Mouse (Mus musculus) hindlimb bud, embryonic 11.5 days (tissue): ENCODE measurements at regions not wholly inside any gene's neighbourhood (a gene's known extent, or its start where the extent isn't known, plus 50 kb on each side); places are given as distances from the start of the nearest gene placed in this dataset.

ENCODE experiments used
- DNase-seq: peaks from one replicate; pipeline ENCODE4 v3.0.0-alpha.2; 2012; ENCODE audit warnings: low read depth, low spot score; ENCODE audit errors: extremely low spot score

DNA sequence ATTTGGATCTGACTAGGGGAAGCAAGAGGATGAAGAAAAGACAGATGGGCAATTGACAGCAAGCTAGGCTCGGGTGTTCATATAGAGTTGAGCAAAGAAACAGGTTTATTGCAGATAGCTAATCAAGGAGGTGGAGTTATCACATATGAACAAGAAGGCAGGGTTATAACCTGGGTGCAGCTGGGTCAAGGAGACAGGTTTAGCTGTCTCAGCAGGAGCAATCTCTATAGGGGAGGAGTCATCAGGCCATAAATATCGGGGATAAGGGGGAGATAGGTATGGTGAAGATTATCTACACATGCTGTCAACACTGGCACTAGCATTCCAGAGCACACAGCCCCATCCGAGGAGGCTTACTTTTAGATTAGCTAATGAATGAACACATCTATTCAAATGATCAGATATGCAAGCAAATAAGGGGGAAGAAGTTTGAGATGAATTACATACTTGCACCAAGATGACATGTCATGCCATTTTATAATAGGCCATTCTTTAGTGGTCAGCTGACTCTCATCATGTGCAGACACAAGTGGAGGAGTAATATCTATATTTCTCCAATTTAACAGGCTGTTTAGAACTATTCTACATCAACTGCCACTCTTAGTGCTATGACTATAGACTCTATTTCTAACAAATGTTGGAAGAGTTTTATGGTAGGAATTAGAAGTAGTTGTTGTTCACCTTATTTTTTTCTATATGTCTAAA is 76.9 kb downstream of the Lhx9 start:
- DNase-seq = no peak

DNA sequence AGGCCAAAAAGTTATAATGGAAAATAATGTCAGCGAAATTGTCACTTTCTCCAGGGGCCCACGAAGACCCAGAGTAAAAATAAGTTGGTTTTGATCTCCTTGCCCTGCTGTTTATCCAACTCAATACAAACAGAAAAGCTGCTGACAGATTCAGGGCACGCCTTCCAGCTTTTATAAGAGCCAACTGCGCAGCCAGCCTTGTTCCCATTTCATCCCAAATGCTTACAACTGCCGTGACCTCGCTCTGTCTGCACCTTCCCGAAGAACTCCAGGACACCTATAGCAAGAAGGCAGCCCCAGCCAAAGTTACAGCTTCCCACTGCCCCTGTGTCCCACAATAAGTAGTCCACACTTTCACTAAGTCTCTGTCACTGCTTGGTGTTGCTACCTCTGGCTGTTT is 85.5 kb downstream of the Lhx9 start:
- no peak for DNase-seq

DNA sequence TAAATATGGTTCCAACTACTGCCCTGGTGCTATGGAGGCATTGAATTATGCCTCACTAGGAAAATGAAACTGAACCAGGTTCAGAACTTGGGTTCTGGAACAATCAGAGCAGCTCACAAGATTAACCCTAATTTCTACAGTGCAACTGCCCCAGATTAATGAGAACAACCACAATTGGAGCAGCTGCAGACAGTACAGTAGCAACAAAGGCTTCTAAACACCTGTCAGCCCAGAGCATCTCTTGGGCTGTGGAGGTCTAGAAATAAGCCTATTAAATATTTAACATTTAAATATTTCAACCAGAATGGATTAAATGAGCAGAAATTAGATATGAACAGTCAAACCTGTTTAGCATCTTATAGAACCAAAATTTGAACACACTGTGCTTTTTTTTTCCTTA is 90.6 kb downstream of the Lhx9 start:
- no peak for DNase-seq

DNA sequence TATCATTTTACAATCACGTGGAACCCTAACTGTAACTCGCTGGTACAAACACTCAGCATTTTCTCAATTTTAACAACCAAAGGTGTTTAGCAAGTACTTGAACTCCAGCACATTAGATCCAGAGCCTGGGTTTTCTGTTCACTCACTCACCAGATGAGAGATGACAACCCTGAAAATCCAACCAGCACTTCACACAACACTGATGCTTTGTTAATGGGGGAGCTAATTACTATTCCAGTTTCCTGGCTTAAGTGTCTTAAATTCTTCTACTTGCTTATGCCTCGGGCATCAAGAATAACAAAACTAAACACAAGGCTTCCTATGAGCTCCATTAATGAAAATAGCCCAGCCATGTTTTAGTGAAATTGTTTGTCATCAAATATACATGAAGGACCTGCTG is 113.4 kb upstream of the Nek7 start:
- DNase-seq = no peak

DNA sequence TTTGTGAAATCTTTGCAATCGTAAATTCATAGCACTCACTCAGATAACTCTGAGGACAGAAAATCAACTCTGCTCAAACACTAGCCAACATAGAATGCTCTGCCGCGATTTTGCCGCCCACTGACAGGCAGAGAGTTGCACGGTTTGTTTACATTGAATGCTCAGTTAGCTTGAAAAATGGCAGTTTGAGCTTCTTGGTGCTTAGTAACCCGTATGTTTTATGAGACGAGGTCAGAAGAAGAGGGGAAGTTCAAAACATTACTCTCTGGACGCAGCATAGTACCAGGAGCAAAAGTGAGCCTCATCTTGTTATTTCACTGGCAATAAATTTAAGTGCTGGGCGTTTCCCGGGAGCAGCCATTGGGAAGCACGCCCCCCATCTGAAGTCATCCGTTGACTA is 111.1 kb upstream of the Nek7 start:
- no peak for DNase-seq

DNA sequence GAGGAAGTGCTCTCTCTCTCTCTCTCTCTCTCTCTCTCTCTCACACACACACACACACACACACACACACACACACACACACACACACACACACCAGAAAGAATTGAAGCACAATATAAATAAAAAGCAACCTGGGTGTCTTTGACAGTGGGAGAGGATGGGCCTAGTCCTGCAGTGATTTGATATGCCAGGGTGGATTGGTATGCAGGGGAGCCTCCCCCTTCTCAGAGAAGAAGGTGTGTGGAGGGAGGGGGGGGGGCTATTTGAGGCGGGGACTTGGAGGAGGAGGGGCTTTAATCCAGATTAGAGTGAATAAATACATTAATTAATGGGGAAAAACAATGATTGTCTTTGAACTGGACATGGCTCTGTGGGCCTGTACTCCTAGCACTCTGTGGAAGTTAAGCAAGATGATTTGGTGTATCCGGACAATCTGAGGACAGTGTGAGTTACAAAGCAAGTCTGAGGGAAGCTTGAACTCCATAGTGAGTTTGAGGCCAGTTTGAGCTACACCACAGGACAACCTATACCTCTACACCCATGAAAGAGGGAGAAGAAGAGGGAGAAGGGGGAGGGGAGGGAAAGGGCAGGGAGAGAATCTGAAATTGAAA is 109.3 kb upstream of the Nek7 start:
- DNase-seq = no peak

DNA sequence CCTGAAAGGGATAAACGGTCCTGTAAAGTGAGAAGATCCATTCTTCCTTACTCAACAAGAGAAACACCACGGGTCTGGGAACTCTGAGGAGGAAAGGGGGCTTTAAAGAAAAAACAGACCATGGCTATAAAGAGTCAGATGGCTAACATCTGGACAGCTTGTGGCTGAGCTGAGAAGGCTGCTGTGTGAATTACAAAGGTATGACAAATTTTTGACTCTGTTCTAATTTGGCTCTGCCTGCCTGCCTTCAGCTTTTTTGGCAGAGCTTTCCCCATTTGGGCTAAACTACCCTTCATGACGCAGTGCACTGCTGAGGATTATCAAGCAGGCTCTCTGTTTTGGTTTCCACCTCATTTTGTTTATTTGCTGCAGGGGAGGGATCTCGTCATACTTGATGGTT is 100.8 kb upstream of the Nek7 start:
- DNase-seq = peak; percentile 56

DNA sequence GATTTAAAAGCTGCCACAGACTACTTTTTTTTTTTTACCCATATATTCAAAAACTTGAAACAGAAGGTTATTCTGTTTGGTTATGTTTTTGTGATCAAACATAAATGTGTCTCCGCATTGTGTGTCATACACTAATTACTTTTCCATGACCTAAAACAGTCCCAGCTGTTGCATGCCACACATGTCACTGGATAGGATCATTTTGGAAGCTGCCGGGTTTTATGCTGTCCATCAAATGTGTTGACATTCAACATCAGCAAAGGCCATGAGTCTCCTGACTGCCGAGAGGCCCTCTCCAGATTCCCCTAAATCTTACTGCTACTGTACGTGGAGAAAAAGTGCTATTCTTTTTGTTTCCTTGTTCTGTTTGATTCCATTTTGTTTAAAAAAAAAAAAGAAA is 99.4 kb upstream of the Nek7 start:
- DNase-seq = peak; percentile 49

DNA sequence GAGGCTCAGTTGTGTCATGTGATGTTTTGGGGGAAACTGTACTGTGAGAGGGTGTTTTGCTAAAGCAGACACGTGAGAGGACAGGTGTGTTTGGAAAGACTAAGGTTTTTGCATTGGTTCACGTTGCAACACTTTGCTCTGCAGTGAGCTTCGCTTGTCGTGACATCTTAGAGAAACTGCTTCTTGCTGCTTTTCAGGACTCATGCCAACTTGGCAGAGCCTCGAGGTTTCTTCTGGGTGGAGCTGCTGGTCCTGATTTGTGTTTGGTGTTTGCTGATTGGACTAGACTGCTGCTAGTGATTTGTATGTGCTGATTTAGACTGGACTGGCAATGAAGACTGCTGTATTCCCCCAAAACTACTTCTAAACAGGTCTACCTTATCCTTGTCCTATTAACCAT is 97.0 kb upstream of the Nek7 start:
- no peak for DNase-seq

DNA sequence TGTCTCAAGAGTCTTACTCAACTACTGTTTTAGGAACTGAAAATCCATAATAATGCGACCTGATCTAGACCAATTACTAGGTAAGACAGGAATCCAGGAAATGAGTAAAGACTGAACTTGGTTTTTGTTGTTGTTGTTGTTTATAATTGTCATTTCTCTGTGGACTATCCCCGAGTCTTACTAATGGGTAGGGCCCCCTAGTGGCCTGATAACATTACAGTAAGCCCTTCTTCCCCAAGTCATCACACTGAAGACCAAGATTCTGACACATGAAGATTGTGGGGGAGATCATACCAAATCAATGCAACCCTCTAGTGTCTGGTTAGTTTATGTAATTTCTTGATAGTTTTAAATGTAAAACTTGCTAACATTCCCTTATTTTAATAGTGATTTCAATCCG is 95.2 kb upstream of the Nek7 start:
- no peak for DNase-seq

DNA sequence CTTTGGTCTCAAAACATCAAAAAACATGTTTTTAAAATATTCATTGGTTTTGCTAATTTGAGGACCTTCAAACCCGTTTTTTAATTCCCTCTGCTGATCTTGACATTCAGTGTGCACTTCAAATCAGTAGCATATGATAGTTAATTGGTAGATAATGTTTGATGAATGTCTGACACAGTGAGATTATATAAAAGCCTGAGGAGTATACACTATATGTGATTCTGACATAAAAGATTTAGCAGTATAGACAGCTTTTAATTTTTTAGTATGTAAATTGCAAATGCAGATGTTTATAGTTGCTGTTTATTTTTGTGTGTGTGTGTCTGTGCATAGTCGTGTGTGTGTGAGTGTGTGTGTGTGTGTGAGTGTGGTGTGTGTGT is 89.3 kb upstream of the Nek7 start:
- no peak for DNase-seq

DNA sequence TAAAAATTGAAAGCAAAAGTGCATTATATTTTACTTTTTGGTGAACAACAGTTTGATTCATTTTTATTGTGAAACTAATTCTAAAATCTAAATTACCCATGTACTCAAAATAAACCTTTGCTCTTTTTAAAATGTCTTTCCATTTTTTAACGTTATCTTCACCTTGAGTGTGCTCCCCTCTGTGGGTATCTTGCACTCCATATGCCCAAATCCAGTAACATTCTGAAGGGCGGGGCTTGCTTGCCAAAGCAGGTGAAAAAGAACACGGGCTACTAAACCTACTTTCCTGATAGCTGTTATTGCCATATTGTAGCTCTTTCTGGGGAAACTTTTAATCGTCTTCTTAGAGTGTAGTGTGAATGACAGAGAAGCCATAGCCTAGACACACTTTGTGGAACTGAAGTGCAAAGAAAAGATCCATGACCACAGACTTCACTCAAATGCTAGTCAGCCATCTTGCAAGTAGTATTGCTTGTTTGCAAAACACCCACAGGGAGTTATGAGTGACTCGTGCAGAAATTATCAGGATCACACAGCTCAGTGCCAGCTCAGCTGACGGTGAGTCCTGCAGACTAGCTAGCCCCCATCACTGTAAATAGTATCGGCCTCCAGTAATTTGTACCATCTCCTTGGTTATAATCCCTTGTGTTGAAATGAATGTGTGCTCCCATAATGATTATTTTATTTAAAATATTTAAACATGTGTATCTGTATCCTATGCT is 88.7 kb upstream of the Nek7 start:
- DNase-seq = no peak

DNA sequence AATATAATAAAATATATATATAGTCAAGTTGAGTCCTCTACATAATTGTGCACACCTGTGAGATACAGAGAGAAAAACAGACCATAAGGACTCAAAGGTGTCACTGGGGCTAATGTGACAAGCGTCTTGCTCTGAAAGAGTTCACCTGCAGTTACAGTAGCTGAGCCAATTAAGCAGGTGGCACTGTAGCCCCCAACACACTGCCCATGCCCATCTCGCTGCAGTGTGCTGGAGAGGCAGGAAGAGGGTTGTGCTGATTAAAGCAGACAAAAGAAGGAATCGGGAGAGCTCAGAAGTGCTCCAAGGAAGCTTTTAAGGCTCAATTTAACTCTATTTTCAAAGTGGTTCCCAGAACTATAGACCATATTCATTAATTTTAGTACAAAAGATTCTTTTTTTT is 88.0 kb upstream of the Nek7 start:
- DNase-seq = no peak

DNA sequence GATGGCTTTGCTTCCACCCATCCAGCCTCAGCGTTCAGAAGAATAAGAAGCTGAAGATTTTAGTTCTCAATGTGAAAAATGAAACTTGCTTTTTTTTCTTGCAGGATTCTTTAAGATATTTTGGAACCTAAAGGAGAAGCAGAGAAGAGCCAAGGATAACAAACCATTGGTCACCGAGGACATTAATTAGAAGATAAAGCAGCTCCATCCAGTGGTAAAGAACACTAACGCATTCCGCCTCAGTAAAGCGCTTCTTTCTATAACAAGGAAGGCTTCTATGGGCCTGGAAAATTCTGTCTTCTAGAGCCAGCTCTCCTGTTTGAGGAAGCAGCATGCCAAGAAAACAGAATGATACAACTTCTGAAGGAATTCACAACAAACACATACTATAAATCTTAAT is 83.3 kb upstream of the Nek7 start:
- no peak for DNase-seq

DNA sequence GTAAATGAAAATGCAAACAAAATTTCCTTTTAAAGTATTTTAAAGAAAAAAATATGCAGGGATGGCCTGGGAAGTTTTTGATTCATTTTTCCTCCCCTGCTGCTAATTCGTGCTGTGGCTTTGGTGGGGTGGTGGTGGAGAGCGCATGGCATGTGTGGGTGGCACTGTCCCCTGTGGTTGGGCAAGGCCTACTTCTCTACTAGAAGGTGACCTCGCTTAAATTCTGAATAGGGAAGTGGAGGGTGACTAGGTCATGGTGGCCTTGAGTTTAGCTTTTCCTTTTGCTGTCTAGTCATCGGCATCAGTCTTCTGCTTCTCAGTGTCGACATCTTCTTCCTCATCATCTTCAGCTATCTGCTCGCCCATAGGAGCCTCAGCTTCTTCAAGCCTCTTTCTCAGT is 69.3 kb upstream of the Nek7 start:
- DNase-seq = no peak

DNA sequence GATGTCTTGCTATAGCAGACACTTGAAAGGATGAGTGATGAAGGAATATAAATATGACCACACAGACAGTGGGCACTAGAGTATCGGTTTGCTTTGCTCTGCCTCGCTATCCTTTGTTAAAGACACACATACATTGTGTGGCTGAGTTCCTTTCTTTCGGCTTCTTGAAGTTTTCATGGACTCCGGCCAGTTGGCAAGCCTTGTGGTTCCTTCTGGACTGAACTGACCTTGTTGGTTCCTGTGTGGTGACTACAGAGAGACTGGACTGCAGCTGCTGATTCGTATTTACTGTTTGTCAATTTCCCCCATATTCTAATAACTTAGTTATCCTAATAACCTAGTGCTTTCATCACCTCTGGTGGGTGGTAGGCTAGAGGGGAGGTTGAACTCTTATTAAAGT is 66.8 kb upstream of the Nek7 start:
- no peak for DNase-seq

DNA sequence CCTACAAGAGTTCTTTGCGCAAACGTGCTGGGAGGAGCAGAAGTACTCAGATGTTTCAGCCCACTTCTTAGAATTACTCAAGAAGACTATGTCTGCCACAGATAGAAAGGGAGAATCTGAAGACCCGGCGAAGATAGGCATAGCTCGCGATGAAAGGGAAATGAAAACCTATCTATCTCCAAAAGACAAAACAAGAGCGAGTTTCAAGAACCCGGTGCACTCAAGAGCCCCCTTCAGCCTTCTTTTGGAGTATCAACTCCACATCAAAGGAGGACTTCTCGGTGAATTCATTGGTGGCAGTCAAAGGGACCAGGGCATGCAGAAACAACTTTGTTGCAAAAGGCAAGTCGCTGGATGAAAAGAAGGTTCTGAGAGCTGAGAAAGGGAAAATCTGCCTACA is 63.8 kb upstream of the Nek7 start:
- no peak for DNase-seq

DNA sequence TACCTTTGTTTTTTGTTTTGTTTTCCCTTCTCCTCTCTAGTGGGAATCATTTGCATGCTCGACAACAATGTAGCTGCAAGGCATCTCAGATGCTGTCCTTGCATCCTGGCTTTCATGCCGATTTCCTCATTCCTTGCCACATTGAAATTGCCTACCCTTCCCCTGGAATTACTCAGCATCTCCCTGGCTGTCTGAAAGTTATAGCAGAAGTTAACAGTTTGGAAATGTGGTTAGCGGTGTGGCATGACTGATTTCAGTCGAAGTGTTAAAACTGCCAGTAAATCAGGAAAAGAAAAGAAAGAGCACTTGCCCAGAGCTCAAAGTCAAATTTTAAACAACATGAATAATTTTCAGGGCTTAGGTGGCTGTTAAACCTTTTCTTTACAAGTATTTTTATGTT is 62.0 kb upstream of the Nek7 start:
- no peak for DNase-seq

DNA sequence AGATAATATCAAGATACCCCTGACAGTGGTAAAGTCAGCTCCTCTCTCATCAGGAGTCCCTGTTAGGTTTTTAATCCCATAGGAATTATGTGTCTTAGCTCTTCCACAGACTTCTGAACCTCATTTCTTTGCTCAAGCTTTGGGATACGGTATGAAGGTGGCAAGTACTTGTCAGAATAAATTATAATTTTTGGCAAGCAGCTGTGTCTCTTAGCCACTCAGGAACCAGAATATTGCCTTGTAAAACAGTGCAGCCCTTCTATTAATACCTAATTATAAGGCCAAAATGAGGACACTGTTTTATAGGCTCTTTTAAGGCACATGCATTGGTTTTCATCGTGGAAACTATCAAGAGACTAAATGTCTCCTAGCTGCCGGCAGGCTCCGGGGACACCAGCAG is 54.3 kb upstream of the Nek7 start:
- no peak for DNase-seq
